Mouse (Mus musculus) heart, embryonic 11.5 days (tissue): Measurements from ENCODE around the gene Spata32. TPM values are rescaled to one million over a fixed set of nuclear protein-coding genes. Genes with fewer than 3 reads are reported as not detected.

Experiments
- ATAC-seq: fragments of 200-750 bp; cut with Nextera tagmentation; replicated peaks from 2 replicates; pipeline ENCODE4 v1.8.0; 2017; ENCODE audit warnings: moderate library complexity; ENCODE audit not compliant: insufficient number of reproducible peaks, low FRiP score, low TSS enrichment
- H3K27ac ChIP-seq: fragments of 300-500 bp; sonication (generic); 2 replicates; pipeline ENCODE4 v1.5.1; 2014; ENCODE audit warnings: mild to moderate bottlenecking, low read depth, low read length
- H3K27me3 ChIP-seq: fragments of 300-500 bp; sonication (generic); 2 replicates; pipeline ENCODE4 v1.6.1; 2014; ENCODE audit warnings: mild to moderate bottlenecking, low read length, mixed read lengths; ENCODE audit not compliant: control insufficient read depth, insufficient read depth
- H3K36me3 ChIP-seq: fragments of 300-500 bp; sonication (generic); 2 replicates; pipeline ENCODE4 v1.6.1; 2014; ENCODE audit warnings: mild to moderate bottlenecking, low read length, moderate library complexity, mixed read lengths; ENCODE audit not compliant: control insufficient read depth, insufficient read depth
- H3K4me1 ChIP-seq: fragments of 300-500 bp; sonication (generic); 2 replicates; pipeline ENCODE4 v1.6.1; 2014; ENCODE audit warnings: low read length; ENCODE audit not compliant: control insufficient read depth, insufficient read depth
- H3K4me2 ChIP-seq: fragments of 300-500 bp; sonication (generic); 2 replicates; pipeline ENCODE4 v1.6.1; 2014; ENCODE audit warnings: mild to moderate bottlenecking, moderate library complexity
- H3K4me3 ChIP-seq: fragments of 300-500 bp; sonication (generic); 2 replicates; pipeline ENCODE4 v1.5.1; 2014; ENCODE audit warnings: low read depth, low read length
- H3K9ac ChIP-seq: fragments of 300-500 bp; sonication (generic); 2 replicates; pipeline ENCODE4 v1.6.1; 2014; ENCODE audit warnings: mild to moderate bottlenecking, low read depth, low read length, moderate library complexity
- H3K9me3 ChIP-seq: fragments of 300-500 bp; sonication (generic); replicated peaks from 2 replicates; pipeline ENCODE4 v1.6.1; 2016; ENCODE audit warnings: low read length; ENCODE audit not compliant: control insufficient read depth
- WGBS: fragments of 180-500 bp; shearing (Covaris S2); extraction: QIAGEN DNeasy Blood & Tissue Kit; methylation state at CpG from one replicate; pipeline ENCODE4 v1.1.7; 2014; ENCODE audit not compliant: insufficient replicate concordance; 5-methylcytosine and 5-hydroxymethylcytosine counted together
- polyA plus RNA-seq: library from polyadenylated mRNA; unstranded; fragments of >200 nt; fragmentation: Nextera tagmentation; extraction: Ambion mirVana; gene quantifications from 2 replicates; pipeline ENCODE4 v1.2.1, GENCODE M21; 2014

Gene Spata32
- polyA plus RNA-seq, 1 experiment from 2014 or later, result not detected

DNA sequence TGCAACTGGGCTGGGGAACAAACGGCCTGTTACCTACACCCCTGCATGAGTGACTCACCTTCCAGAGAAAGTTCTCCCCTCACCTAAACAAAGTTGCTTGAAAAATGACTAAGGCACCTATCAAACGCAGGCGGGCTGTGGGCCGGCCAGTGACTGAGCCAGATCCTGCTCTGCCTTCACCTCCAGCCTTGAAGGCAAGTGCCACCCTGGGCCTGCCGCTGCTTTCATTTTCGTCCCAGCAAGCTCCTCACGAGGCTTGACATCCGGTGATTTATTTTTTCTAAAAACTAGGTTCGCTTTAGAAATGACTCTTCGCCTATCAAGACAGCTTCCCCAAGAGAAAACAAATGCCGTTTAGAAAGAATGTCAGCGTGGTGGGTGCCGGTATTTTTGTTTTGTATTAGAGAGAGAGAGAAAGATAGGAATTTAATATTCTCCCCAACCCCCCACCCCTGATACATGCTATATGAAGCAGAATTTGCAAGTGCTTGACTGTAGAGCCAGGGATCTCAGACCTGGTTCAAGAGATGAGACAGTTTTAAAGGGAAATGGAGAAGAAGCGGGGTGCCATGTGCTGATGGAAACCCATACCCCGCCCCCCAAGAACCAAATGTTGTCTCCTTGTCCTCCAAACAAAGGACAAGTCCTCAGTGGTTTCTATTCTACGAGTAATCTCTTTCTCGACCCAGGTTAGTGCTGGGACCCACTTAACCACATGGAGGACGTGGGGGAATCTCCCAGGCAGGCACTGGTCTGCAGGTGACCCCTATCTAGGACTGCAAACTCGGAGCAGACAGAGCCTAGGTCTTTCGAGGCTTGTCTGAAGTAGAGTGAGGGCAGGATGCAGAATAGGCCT lies 44.4 kb upstream of the Spata32 start:
- ATAC-seq, result no peak
- H3K4me3 ChIP-seq, result no peak overlapping the region
- H3K36me3 ChIP-seq, result no peaks in the 10 kb centered on the region
- no peaks in the 10 kb centered on the region for H3K9me3 ChIP-seq
- peak overlapping the region; percentile 34 for H3K4me2 ChIP-seq
- H3K4me1 ChIP-seq, result peaks cover 17% of the 10 kb centered on the region
- peak overlapping the region; percentile 46; the same call in 1 of the 2 replicates for H3K9ac ChIP-seq
- H3K27me3 ChIP-seq, result 0 out of 2 replicates have a peak, but pooled peaks cover 3% of the 10 kb centered on the region
- 63% methylated on average over 20 of the region's 20 CpGs for WGBS
- no peak overlapping the region for H3K27ac ChIP-seq

- peak overlapping the region; percentile 46; the same call in 1 of the 2 replicates for H3K9ac ChIP-seq
- H3K4me1 ChIP-seq, result peaks cover 17% of the 10 kb centered on the region
- no peak overlapping the region for H3K27ac ChIP-seq
- no peak for ATAC-seq
- H3K9me3 ChIP-seq, result no peaks in the 10 kb centered on the region
- 68% methylated on average over 7 of the region's 7 CpGs for WGBS
- peak overlapping the region; percentile 34 for H3K4me2 ChIP-seq
- H3K36me3 ChIP-seq, result no peaks in the 10 kb centered on the region
- 0 out of 2 replicates have a peak, but pooled peaks cover 3% of the 10 kb centered on the region for H3K27me3 ChIP-seq
- no peak overlapping the region for H3K4me3 ChIP-seq
These were observed 43.6 kb upstream of the Spata32 start for GRCm38 (mm10) chr11:103261671-103262411.

- WGBS, result 66% methylated on average over 12 of the region's 12 CpGs
- Histone ChIP-seq H3K9ac (no peak overlapping the region), H3K9me3 (no peaks in the 10 kb centered on the region), H3K27me3 (0 out of 2 replicates have a peak, but pooled peaks cover 3% of the 10 kb centered on the region), H3K27ac (no peak overlapping the region), H3K4me2 (no peak overlapping the region), H3K36me3 (no peaks in the 10 kb centered on the region), H3K4me3 (no peak overlapping the region), H3K4me1 (peaks cover 13% of the 10 kb centered on the region)
- ATAC-seq, result no peak
These were observed 42.4 kb upstream of the Spata32 start for GRCm38 (mm10) chr11:103260515-103261192.

DNA sequence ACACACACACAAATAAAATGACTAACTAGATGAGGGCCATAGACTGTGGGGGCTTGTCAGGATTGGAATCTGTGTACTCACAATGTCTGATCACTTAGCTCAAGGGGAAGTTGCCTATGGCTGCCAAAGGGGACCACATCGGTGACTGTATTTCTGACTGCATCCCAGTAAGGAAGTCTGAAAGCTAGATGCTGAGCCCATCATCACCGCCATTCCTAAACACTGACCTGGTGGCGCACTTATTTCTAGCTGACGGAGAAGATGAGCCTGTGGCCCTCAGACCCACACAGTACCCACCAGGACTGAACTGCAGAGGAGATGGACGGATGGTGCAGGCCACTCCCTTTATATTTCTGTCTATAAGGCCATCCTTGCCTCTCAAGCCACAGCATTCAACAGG lies 41.8 kb upstream of the Spata32 start:
- ATAC-seq, result no peak
- 0 out of 2 replicates have a peak, but pooled peaks cover 3% of the 10 kb centered on the region for H3K27me3 ChIP-seq
- peaks cover 13% of the 10 kb centered on the region for H3K4me1 ChIP-seq
- no peaks in the 10 kb centered on the region for H3K36me3 ChIP-seq
- no peak overlapping the region for H3K4me2 ChIP-seq
- H3K4me3 ChIP-seq, result no peak overlapping the region
- H3K9me3 ChIP-seq, result no peaks in the 10 kb centered on the region
- WGBS, result 85% methylated on average over 5 of the region's 5 CpGs
- H3K27ac ChIP-seq, result no peak overlapping the region
- no peak overlapping the region for H3K9ac ChIP-seq

DNA sequence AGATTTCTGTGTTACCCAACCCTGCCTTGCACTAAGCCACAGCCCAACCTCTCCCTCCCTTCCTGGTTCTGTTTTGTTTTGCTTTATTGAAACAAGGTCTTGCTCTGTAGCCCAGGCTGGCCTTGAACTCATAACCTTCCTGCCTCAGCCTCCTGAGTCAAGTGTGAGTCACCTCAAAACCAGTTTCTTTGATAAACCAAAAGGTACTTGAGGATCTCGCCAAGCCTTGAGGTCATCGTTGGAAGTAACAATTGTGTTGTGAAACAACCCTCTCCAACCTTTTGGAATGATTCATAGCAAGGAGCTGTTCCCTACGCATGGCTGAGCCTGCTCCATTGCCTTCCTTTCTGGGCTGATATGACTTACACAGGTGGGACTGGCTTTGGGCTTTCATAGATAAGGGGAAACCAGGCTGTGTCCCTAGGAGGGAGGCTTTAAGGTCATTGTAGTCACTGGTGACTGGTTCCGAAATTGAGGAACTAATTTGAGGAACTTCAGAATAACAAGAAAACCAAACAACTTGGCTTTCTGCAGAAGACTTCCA lies 39.8 kb upstream of the Spata32 start:
- 0 out of 2 replicates have a peak, but pooled peaks cover 3% of the 10 kb centered on the region for H3K27me3 ChIP-seq
- WGBS, result 79% methylated on average over 4 of the region's 4 CpGs
- no peak for ATAC-seq
- no peak overlapping the region for H3K27ac ChIP-seq
- no peak overlapping the region for H3K9ac ChIP-seq
- no peak overlapping the region for H3K4me3 ChIP-seq
- no peak overlapping the region for H3K4me2 ChIP-seq
- peaks cover 7% of the 10 kb centered on the region; the same call in 1 of the 2 replicates for H3K4me1 ChIP-seq
- H3K36me3 ChIP-seq, result no peaks in the 10 kb centered on the region
- H3K9me3 ChIP-seq, result no peaks in the 10 kb centered on the region

- Histone ChIP-seq H3K4me3 (no peak overlapping the region), H3K4me1 (no peaks in the 10 kb centered on the region), H3K36me3 (no peaks in the 10 kb centered on the region), H3K27ac (no peak overlapping the region), H3K4me2 (no peak overlapping the region), H3K9me3 (no peaks in the 10 kb centered on the region), H3K27me3 (no peaks in the 10 kb centered on the region), H3K9ac (no peak overlapping the region)
- WGBS, result 78% methylated on average over 5 of the region's 5 CpGs
- ATAC-seq, result no peak
These were observed 35.4 kb upstream of the Spata32 start for GRCm38 (mm10) chr11:103253605-103254004.

- Histone ChIP-seq H3K36me3 (no peaks in the 10 kb centered on the region), H3K4me1 (peaks cover 7% of the 10 kb centered on the region), H3K9me3 (no peaks in the 10 kb centered on the region), H3K4me2 (no peak overlapping the region), H3K27me3 (no peaks in the 10 kb centered on the region), H3K27ac (no peak overlapping the region), H3K9ac (no peak overlapping the region), H3K4me3 (no peak overlapping the region)
- ATAC-seq, result no peak
- 81% methylated on average over 5 of the region's 5 CpGs for WGBS
These were observed 34.1 kb upstream of the Spata32 start for GRCm38 (mm10) chr11:103252380-103252779.

DNA sequence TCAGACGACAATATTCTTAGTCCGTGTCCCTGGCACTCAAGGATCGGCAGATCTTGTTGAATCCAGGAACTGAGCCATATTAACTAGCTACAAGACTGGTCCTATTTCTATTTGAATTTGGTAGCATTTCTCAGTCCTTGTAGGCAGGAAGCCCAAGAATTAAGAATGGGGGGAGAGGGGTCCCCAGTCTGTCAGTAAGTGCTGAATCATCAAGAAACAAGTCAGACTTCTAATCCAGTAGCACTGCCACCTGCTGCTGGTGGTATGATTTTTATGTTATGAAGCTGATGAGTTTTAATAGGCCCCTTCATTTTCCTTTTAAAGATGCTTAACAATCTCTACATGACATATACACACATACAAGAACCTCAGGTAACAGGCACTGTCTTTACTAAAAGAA lies 32.1 kb upstream of the Spata32 start:
- no peaks in the 10 kb centered on the region for H3K36me3 ChIP-seq
- no peak overlapping the region for H3K9ac ChIP-seq
- peaks cover 21% of the 10 kb centered on the region for H3K4me1 ChIP-seq
- no peak overlapping the region for H3K4me3 ChIP-seq
- H3K27ac ChIP-seq, result no peak overlapping the region
- WGBS, result 91% methylated on average over 3 of the region's 3 CpGs
- ATAC-seq, result no peak
- no peaks in the 10 kb centered on the region for H3K9me3 ChIP-seq
- no peak overlapping the region for H3K4me2 ChIP-seq
- no peaks in the 10 kb centered on the region for H3K27me3 ChIP-seq
